Mouse (Mus musculus) bone marrow, adult 2 months (tissue): Measurements from ENCODE around the gene Pigz.

ENCODE experiments used
- CTCF ChIP-seq: fragments of 200-500 bp; IDR thresholded peaks from 2 replicates; pipeline ENCODE4 v1.5.1; 2011; ENCODE audit warnings: low read length, control low read depth; ENCODE audit not compliant: control insufficient read depth, insufficient read depth
- POLR2A ChIP-seq: fragments of 200-500 bp; IDR thresholded peaks from 2 replicates; pipeline ENCODE4 v1.6.1; 2011; ENCODE audit warnings: low read depth, mild to moderate bottlenecking, control low read depth, low read length, borderline replicate concordance; ENCODE audit not compliant: control insufficient read depth

DNA sequence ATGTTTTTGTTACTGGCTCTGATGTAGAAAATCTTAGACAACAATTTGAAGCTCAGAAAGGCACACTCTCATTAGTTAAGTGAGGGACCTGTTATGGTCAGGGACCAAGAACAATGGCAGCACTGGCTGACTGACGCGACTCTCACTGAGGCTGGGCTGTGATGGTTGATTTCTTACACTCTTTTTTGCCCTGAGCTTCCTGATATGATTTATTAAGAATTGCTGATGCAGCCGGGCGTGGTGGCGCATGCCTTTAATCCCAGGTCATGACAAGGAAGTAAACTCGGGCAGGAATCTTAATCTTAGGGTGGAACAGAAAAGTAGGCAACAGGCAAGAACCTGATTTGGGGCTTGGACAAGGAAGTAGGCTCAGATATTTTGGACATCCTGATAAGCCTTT lies 7.6 kb upstream of the Pigz start:
- TF ChIP-seq POLR2A (no peak), CTCF (no peak)
